Mouse (Mus musculus): ENCODE data around the gene Ankef1.

GRCm38 (mm10) chr2:136532033-136532432 lies 30.3 kb downstream of the Ankef1 start:
- TF ChIP-seq CTCF (IDR thresholded peaks at IDR 0.05; ENCODE audit: low read depth) (no peak), EP300 (IDR thresholded peaks at IDR 0.05; ENCODE audit: low read depth) (no peak)

All from liver, embryonic 14.5 days (tissue).